Mouse (Mus musculus) liver, embryonic 14.5 days (tissue): ENCODE measurements around the gene E2f4. TPM values are rescaled to one million over a fixed set of nuclear protein-coding genes. Genes with fewer than 3 reads are reported as not detected.
A peak's percentile ranks its signal among the peaks of the same experiment; 100 is the strongest.
"Not testable (repeated sequence)": the region's sequence is repeated elsewhere in the genome, so short reads cannot be mapped to it uniquely, and the experiment has no call there.

ENCODE experiments used
- ATAC-seq: fragments of 200-750 bp; cut with Nextera tagmentation; 2 replicates; pipeline ENCODE4 v1.8.0; 2017; ENCODE audit warnings: moderate number of reproducible peaks, mild to moderate bottlenecking, moderate library complexity; ENCODE audit not compliant: insufficient read depth
- DNase-seq, 3 experiments: peaks; one replicate each; pipeline ENCODE4 v3.0.0-alpha.2; 2012 to 2013; ENCODE audit warnings: low read depth in 3 of 3, low spot score in 3 of 3
- H3K27ac ChIP-seq: fragments of 300-500 bp; sonication (generic); 2 replicates; pipeline ENCODE4 v1.5.1; 2014; ENCODE audit warnings: moderate library complexity, mild to moderate bottlenecking, control low read depth, inconsistent platforms
- H3K27me3 ChIP-seq: fragments of 300-500 bp; sonication (generic); 2 replicates; pipeline ENCODE4 v1.6.1; 2014; ENCODE audit warnings: mild to moderate bottlenecking, low read length, moderate library complexity; ENCODE audit not compliant: control insufficient read depth, insufficient read depth
- H3K36me3 ChIP-seq: fragments of 300-500 bp; sonication (generic); replicated peaks from 2 replicates; pipeline ENCODE4 v1.6.1; 2014; ENCODE audit warnings: low read depth; ENCODE audit not compliant: control insufficient read depth, insufficient read depth
- H3K4me1 ChIP-seq, 2 experiments: fragments of 200-500 bp in 1 of 2; fragments of 300-500 bp in 1 of 2; sonication (generic) in 1 of 2; replicated peaks; 2 replicates each; pipeline ENCODE4 v1.6.1; 2012 to 2014; ENCODE audit warnings: antibody characterized with exemption in 1 of 2, inconsistent platforms in 1 of 2, low read length in 1 of 2; ENCODE audit not compliant: control insufficient read depth in 2 of 2, insufficient read depth in 2 of 2
- H3K4me2 ChIP-seq: fragments of 300-500 bp; sonication (generic); 2 replicates; pipeline ENCODE4 v1.6.1; 2014; ENCODE audit warnings: low read depth, mild to moderate bottlenecking, control low read depth, moderate library complexity
- H3K4me3 ChIP-seq, 2 experiments: fragments of 200-500 bp in 1 of 2; fragments of 300-500 bp in 1 of 2; sonication (generic) in 1 of 2; 2 replicates each; pipeline ENCODE4 v1.5.1; 2012 to 2014; ENCODE audit warnings: low read depth in 2 of 2, low read length in 2 of 2, mild to moderate bottlenecking in 2 of 2, control low read depth in 1 of 2, inconsistent platforms in 1 of 2, moderate library complexity in 1 of 2; ENCODE audit not compliant: insufficient read depth in 1 of 2
- H3K9ac ChIP-seq: fragments of 300-500 bp; sonication (generic); replicated peaks from 2 replicates; pipeline ENCODE4 v1.6.1; 2014; ENCODE audit warnings: mild to moderate bottlenecking, control low read depth, moderate library complexity
- H3K9me3 ChIP-seq: fragments of 300-500 bp; sonication (generic); 2 replicates; pipeline ENCODE4 v1.6.1; 2016; ENCODE audit warnings: low read length, mixed read lengths; ENCODE audit not compliant: control insufficient read depth
- CTCF ChIP-seq: IDR thresholded peaks from 2 replicates; pipeline ENCODE4 v1.5.1; 2016; ENCODE audit warnings: antibody characterized with exemption, low read depth, control low read depth
- EP300 ChIP-seq: IDR thresholded peaks from 2 replicates; pipeline ENCODE4 v1.6.1; 2016; ENCODE audit warnings: antibody characterized with exemption, low read depth
- WGBS: fragments of 180-500 bp; shearing (Covaris S2); extraction: QIAGEN DNeasy Blood & Tissue Kit; methylation state at CpG from one replicate; pipeline ENCODE4 v1.1.7; 2014; ENCODE audit not compliant: insufficient replicate concordance; 5-methylcytosine and 5-hydroxymethylcytosine counted together
- polyA plus RNA-seq, 2 experiments: library from polyadenylated mRNA; depleted of rRNA in 1 of 2; stranded (reverse) in 1 of 2; unstranded in 1 of 2; fragments of >200 nt; fragmentation: Nextera tagmentation in 1 of 2; extraction: Ambion mirVana in 1 of 2; gene quantifications; 2 replicates each; pipeline versions ENCODE4 v1.2.1 to v1.2.3; 2012 to 2014

Gene E2f4
- polyA plus RNA-seq, 2 experiments = 206 to 275 TPM

DNA sequence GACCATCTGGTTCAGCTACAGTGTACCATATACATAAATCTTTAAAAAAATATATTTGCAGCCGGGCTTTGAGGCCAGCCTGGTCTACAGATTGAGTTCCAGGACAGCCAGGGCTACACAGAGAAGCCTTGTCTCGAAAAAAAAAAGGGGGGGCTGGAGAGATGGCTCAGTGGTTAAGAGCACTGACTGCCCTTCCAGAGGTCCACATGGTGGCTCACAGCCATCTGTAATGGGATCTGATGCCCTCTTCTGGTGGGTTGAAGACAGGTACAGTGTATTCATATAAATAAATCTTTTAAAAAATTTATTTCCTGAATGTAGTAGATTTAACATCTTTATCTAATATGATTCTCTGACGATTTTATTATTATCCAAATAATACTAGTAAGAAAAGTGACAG lies 5.7 kb upstream of the E2f4 start:
- H3K27me3 ChIP-seq = peaks cover 12% of the 10 kb centered on the region
- H3K9me3 ChIP-seq, H3K27ac ChIP-seq, H3K36me3 ChIP-seq, H3K4me3 ChIP-seq, ATAC-seq, H3K4me2 ChIP-seq, DNase-seq, H3K9ac ChIP-seq: not testable (repeated sequence)
- 47% methylated on average over 3 of the region's 3 CpGs for WGBS
- TF ChIP-seq CTCF = peak; percentile 31; the same call in 1 of the 2 replicates
- peaks cover 16 to 24% of the 10 kb centered on the region in 2 experiments for H3K4me1 ChIP-seq

DNA sequence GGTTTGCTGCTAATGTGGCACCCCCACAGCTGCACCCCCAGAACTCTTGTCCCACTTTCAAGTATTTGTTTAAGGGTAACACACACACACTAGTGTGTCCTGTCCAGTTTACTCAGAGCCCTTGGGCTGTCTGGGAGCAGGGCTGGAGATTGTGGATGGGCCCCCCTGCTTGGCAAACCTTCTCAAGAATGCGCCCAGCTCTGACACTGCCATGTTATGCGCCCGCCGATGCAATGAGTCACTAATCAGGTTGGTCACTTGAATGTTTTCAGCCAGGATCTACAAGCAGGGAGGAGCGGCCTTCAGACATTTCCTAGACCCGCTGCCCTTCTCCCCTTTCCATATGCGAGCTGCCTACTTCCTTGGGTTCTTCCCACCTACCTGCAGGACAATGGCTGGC lies 5.0 kb upstream of the E2f4 start:
- WGBS = 73% methylated on average over 7 of the region's 7 CpGs
- H3K9me3 ChIP-seq = no peaks in the 10 kb centered on the region
- H3K4me2 ChIP-seq = no peak overlapping the region
- H3K27me3 ChIP-seq = peaks cover 12% of the 10 kb centered on the region
- DNase-seq (no peak), ATAC-seq (no peak)
- no peak overlapping the region for H3K4me3 ChIP-seq
- H3K36me3 ChIP-seq = no peaks in the 10 kb centered on the region
- H3K27ac ChIP-seq = no peak overlapping the region
- TF ChIP-seq CTCF (no peak), EP300 (no peak)
- no peak overlapping the region for H3K9ac ChIP-seq
- H3K4me1 ChIP-seq = peaks cover 20 to 29% of the 10 kb centered on the region in 2 experiments

DNA sequence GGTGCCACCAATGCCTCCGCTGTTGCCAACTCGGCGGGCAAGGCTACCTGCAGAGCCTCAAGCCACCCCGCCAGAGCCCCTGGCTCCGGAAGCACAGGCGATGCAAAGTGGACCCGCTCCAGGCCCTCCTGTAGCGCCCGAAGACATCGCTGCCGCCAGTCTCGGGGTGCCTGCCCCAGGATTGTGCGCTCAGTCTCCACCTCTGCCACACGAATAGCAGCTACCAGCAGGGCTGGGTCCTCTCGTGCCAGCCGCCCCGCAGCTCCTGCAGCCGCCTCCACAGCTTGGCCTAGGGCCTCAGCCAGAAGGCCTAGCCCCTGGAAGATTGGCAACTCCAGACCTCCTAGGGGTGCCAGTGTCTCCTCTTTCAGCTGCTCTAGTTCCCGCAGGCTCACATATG lies 4.1 kb upstream of the E2f4 start:
- no peak overlapping the region for H3K27ac ChIP-seq
- H3K9me3 ChIP-seq = no peaks in the 10 kb centered on the region
- peaks cover under 1% of the 10 kb centered on the region; the same call in 1 of the 2 replicates for H3K36me3 ChIP-seq
- WGBS = 81% methylated on average over 19 of the region's 19 CpGs
- H3K4me3 ChIP-seq = no peak overlapping the region
- ATAC-seq (no peak), DNase-seq (no peak)
- peaks cover 12% of the 10 kb centered on the region for H3K27me3 ChIP-seq
- no peak overlapping the region for H3K9ac ChIP-seq
- peaks cover 20 to 29% of the 10 kb centered on the region in 2 experiments for H3K4me1 ChIP-seq
- H3K4me2 ChIP-seq = no peak overlapping the region
- no peak for TF ChIP-seq CTCF
- no peak for TF ChIP-seq EP300

DNA sequence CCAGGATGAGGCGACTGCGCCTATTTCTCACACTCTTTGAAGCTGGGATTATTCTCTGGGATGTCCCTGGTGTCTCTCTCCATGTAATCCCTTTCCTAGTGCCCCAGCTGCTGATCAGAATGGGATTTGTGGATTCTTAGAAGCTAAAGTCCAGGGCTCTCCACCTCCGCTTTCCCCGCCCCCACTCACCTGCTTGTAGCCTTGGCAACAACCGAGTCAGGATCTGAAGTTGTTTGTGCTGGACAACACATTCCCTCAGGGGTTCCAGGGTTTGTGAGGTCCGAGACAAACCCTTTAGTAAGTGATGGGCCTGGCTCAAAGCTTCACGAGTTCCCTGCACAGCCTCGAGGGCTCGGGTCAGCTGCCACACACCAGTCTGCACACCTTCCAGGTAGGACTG lies 2.7 kb upstream of the E2f4 start:
- no peak overlapping the region for H3K27ac ChIP-seq
- H3K27me3 ChIP-seq = peaks cover 11% of the 10 kb centered on the region
- H3K4me3 ChIP-seq = no peak overlapping the region
- no peak for ATAC-seq
- 0 out of 2 replicates have a peak overlapping the region, but pooled peaks have one; percentile 6 for H3K4me2 ChIP-seq
- peaks cover 18 to 29% of the 10 kb centered on the region in 2 experiments for H3K4me1 ChIP-seq
- no peaks in the 10 kb centered on the region for H3K9me3 ChIP-seq
- TF ChIP-seq EP300 (no peak), CTCF (no peak)
- no peak for DNase-seq
- WGBS = 74% methylated on average over 9 of the region's 9 CpGs
- H3K36me3 ChIP-seq = peaks cover 12% of the 10 kb centered on the region
- H3K9ac ChIP-seq = no peak overlapping the region

DNA sequence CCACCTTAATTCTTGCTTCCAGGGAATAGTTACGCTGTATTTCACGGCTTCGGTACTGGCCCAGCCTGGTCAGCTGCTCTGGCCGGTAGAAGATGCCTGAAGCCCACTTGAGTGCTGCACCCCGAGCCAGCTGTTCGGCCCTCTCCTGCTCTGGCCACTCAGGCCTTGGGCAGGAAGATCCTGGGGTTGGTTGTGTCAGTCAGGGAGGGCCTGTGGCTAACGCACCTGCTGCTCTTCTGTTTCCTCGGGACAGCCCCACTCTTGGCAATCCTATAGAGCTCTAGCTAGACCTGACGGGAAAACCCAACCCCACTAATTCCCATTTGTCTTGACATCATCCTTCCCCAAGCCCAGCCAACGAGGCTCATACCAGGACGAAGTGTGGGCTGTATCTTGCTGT lies 2.2 kb upstream of the E2f4 start:
- H3K9ac ChIP-seq = no peak overlapping the region
- no peaks in the 10 kb centered on the region for H3K9me3 ChIP-seq
- WGBS = 54% methylated on average over 11 of the region's 11 CpGs
- H3K36me3 ChIP-seq = peaks cover 16% of the 10 kb centered on the region
- DNase-seq = no peak
- H3K4me2 ChIP-seq = no peak overlapping the region
- H3K4me3 ChIP-seq = 0 out of 4 replicates have a peak overlapping the region, but pooled peaks of 1 of the 2 experiments have one; percentile 4
- H3K27me3 ChIP-seq = peaks cover 6% of the 10 kb centered on the region
- peaks cover 18 to 27% of the 10 kb centered on the region in 2 experiments for H3K4me1 ChIP-seq
- ATAC-seq = no peak
- no peak overlapping the region for H3K27ac ChIP-seq
- TF ChIP-seq EP300 = no peak
- no peak for TF ChIP-seq CTCF
